Mouse (Mus musculus): Measurements from ENCODE around the gene Pus1.
"Not testable (repeated sequence)": the region's sequence is repeated elsewhere in the genome, so short reads cannot be mapped to it uniquely, and the experiment has no call there.

Gene Pus1

DNA sequence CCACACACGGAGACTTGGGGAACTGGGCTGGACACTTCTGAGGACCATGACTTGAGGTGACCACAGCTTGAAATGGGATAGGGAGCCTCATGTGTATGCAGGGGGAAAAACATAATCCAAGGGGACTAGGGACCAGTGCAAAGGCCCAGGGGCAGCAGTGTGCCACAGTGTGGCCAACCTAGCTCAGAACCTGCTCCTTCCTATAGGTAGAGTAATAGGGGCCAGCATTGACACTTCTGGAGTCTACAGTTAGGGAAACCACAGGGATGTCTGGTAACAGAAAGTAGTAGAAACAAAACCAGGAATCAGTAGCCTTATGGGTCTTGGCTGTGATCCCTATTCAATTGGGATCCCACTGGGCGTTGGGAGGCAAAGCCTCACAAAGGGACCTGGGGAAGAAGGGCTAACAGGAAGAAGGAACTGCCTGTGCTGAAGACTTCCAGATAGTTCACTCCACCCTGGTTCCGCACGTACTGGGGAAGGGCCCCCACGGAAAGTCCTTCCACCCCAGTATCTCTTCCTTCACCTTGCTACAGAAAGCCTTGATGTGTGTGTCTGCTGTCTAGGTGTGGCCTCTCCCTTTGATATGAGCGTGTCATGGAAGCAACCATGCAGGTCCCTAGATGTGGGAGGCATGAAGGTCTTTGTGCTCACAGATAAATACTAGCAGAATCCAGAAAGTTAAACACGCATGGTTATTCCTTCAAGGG lies 1.2 kb upstream of the Pus1 start:
- DNase-seq (ENCODE audit: low spot score in 2 of 2): no peak

DNA sequence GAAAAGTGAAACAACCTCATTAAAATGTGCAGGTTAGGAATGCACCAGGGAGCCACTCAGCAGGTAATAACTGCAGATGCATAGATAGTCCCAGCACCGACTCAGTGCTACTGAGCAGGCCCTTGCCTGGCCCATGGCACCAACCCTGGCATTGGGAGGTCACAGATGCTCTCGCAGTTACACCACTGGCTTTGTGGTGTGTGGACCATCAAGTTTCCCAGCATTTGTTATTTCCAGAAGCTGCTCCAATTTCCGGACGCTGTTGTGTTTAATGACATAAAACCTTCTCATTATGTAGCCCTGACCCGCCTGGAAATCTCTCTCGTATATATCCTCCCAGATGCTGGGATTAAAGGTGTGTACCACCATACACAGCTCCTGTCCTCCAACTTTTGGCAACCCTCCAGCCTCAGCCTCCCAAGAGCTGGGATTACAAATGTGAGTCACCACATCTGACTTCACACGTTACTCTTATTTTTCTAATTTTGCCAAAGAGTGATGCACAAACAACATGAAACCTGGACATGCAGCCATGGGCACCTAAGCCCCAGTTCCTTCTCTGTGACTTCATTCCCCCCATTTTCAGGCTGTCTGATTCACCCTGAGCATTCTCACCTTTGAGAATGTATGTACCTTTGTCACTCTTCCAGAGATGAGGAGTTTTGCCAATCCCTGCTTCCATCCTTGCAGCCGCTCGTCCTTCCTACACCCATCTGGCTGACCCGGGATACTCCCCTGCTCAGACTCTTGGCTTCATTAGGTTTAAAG lies 486 bp upstream of the Pus1 start:
- no peak for DNase-seq (ENCODE audit: low spot score in 2 of 2)

- no peak for DNase-seq (ENCODE audit: low spot score in 2 of 2)
These were observed 1.0 kb downstream of the Pus1 start for GRCm38 (mm10) chr5:110779276-110779997.

GRCm38 (mm10) chr5:110778263-110778662 lies 2.2 kb downstream of the Pus1 start:
- DNase-seq (ENCODE audit: low spot score in 2 of 2): no peak

GRCm38 (mm10) chr5:110776141-110776540 lies 4.3 kb downstream of the Pus1 start:
- DNase-seq (ENCODE audit: low spot score in 2 of 2): no peak

DNA sequence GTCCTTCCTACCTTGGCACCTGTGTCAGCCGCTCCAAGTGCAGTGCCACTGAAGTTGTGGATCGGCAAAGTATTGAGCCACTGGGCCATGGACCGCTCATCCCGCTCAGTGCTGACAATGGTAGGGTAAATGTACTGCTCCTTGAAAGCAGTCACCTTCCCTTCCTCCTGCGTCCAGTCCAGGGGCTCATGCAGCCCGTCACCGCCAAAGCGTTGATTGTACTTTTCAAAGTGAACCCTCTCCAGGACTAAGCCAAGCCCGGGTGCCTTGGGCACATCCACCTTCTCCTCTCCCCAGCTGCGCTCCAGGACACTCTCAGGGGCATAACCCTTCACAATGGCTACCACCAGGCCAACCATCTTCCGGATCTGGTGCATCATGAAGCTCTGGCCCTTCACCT lies 5.9 kb downstream of the Pus1 start:
- no peak for DNase-seq (ENCODE audit: low spot score in 2 of 2)

- not testable (repeated sequence) for DNase-seq (ENCODE audit: low spot score in 2 of 2)
These were observed 7.5 kb downstream of the Pus1 start for GRCm38 (mm10) chr5:110772945-110773344.

- DNase-seq (ENCODE audit: low spot score in 2 of 2): peak; percentile 99
These were observed 9.9 kb downstream of the Pus1 start, which contains the start of gene Ep400 for GRCm38 (mm10) chr5:110770448-110771158. Gene Ep400, minus strand, starts transcription at chr5:110770717.

GRCm38 (mm10) chr5:110770031-110770445 lies 10.4 kb downstream of the Pus1 start:
- DNase-seq (ENCODE audit: low spot score in 2 of 2): peak; percentile 36 to 41

DNA sequence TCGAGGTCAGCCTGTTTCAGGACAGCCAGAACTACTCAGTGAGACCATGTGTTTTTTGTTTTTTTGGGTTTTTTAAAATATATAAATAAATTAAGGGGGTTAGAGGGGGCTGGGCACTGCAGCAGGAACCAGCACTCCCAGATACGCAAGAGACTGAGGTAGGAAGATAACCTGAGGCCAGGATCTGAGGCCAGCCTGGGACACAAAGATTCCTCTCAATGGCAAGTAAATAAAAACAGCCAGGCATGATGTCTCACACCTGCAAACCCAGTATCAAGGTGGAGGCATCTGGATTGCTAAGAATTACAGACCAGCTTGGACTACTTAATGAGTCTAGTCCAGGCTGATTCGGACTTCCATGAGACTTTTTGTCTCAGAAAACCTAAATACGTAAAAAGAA lies 11.2 kb downstream of the Pus1 start:
- no peak for DNase-seq (ENCODE audit: low spot score in 2 of 2)

DNA sequence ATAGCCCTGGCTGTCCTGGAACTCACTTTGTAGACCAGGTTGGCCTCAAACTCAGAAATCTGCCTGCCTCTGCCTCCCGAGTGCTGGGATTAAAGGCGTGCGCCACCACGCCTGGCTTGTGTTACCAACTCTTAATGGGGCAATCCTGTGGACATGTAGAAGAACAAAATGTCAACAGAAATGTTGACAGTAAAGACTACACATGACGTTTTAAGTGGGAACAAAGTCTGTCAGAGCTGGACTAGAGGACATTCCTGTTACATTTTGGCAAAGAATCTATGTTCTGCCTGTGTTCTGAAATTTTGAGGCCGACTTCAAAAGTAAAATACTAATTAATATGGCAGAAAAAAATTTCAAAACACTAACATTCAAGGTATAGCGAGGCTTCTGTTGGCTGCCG lies 16.6 kb downstream of the Pus1 start:
- no peak for DNase-seq (ENCODE audit: low spot score in 2 of 2)

- no peak for DNase-seq (ENCODE audit: low spot score in 2 of 2)
These were observed 35.4 kb downstream of the Pus1 start for GRCm38 (mm10) chr5:110745021-110745420.

DNA sequence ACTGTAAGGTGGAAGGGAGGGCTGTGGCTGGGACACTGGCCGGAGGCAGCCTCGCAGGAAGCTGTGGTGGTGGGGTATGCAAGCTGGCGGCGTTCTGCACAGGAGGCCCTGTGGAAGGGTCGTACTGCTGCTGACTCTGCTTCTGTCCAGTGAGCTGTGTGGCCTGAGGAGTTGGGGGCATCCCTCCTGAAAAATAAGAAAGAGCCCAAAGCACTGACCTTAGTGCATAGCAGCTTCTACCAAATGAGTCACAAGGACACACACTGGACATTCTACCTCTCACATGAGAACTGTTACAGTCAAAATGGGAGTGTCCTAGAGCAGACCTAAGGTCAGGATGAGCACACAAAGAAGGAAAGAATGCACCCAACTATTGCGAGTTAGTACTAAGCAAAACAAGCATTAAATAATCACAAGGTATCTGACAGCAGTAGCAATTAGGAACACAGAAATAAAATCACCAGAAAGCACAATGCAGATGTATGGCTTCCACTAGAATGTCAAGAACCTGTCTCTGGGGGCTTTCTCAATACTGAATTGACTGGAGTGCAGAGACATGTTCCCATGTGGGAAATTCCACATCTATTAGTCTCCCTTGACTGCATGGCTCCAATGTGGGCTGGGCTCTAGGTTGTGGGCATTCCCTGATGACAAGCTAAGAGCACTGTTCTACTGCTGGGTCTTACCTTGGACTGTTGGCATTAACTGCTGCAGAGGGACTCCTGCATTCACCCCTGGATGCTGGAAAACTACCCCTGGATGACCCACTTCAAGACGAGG lies 40.8 kb downstream of the Pus1 start:
- DNase-seq (ENCODE audit: low spot score in 2 of 2): no peak

GRCm38 (mm10) chr5:110735606-110736005 lies 44.9 kb downstream of the Pus1 start:
- DNase-seq (ENCODE audit: low spot score in 2 of 2): no peak

- no peak for DNase-seq (ENCODE audit: low spot score in 2 of 2)
These were observed 47.1 kb downstream of the Pus1 start for GRCm38 (mm10) chr5:110733231-110733823.

GRCm38 (mm10) chr5:110731227-110731626 lies 49.2 kb downstream of the Pus1 start:
- DNase-seq (ENCODE audit: low spot score in 2 of 2): no peak

DNA sequence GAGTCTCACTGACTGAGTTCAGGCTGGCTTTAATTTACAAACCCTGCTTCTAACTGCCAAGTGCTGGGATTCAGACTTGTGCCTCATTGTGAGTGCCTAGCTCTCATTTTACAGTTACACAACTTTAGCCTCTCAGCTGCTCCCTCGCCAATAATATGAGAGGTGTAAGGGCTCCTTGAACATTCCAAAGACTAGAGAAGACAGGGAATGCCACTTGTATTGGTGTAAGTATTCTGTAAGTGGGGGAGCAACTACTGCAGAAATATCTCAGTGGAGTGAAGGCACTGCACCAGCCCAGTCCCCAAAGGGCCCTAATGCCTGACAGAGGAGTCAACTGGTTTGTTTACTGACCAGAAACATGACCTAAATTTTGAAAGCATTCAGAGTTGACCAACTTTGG lies 52.6 kb downstream of the Pus1 start:
- no peak for DNase-seq (ENCODE audit: low spot score in 2 of 2)

All from right cerebral cortex, postnatal 36 days (tissue).